Mouse (Mus musculus) layer of hippocampus, postnatal 10 days (tissue): ENCODE results near the gene Olfr959. TPM values are rescaled to one million over a fixed set of nuclear protein-coding genes. Genes with fewer than 3 reads are reported as not detected.

Source experiments
- DNase-seq, 2 experiments: peaks; one replicate each; pipeline ENCODE4 v3.0.0; 2021; ENCODE audit warnings: low spot score in 2 of 2
- long read RNA-seq: library from polyadenylated mRNA; stranded (forward); transcript quantifications from one replicate; pipeline ENCODE4 v2.0.0, GENCODE M21; 2023
- total RNA-seq, 2 experiments: library from RNA; stranded (reverse); gene quantifications; 2 replicates each; pipeline ENCODE4 v1.2.3; 2021

The Olfr959 gene
- not detected for total RNA-seq
- long read RNA-seq: 0 reads

GRCm38 (mm10) chr9:39575469-39575868, at the start of gene Olfr959:
Gene Olfr959, minus strand, starts transcription at chr9:39575569.
- DNase-seq: no peak

GRCm38 (mm10) chr9:39624711-39625110, 49.3 kb upstream of the Olfr959 start:
- DNase-seq: no peak

GRCm38 (mm10) chr9:39623783-39624182, 48.4 kb upstream of the Olfr959 start:
- no peak for DNase-seq

GRCm38 (mm10) chr9:39621073-39621472, 45.7 kb upstream of the Olfr959 start, which contains the start of gene Olfr960:
Gene Olfr960, plus strand, starts transcription at chr9:39621373.
- DNase-seq: no peak

- peak; percentile 26 to 49 for DNase-seq
Measured at GRCm38 (mm10) chr9:39611953-39612352, 36.6 kb upstream of the Olfr959 start.

GRCm38 (mm10) chr9:39610355-39610754, 35.0 kb upstream of the Olfr959 start, which contains the start of gene Olfr148:
Gene Olfr148, plus strand, starts transcription at chr9:39610655.
- no peak for DNase-seq

GRCm38 (mm10) chr9:39608497-39608896, 33.1 kb upstream of the Olfr959 start:
- DNase-seq: no peak

- peak; percentile 5 to 23 for DNase-seq
Measured at GRCm38 (mm10) chr9:39603999-39604453, 28.7 kb upstream of the Olfr959 start, which contains the start of gene AW551984. Gene AW551984, minus strand, starts transcription at chr9:39604403.

GRCm38 (mm10) chr9:39603333-39603845, 28.0 kb upstream of the Olfr959 start:
- peak in 1 of 2 experiments; percentile 17 for DNase-seq

GRCm38 (mm10) chr9:39602536-39603332, 27.4 kb upstream of the Olfr959 start:
- DNase-seq: peak; percentile 24 to 48

- DNase-seq: no peak
Measured at GRCm38 (mm10) chr9:39577050-39577449, 1.7 kb upstream of the Olfr959 start.

GRCm38 (mm10) chr9:39558349-39558647, 17.1 kb downstream of the Olfr959 start:
- no peak for DNase-seq

GRCm38 (mm10) chr9:39557529-39558348, 17.6 kb downstream of the Olfr959 start:
- DNase-seq: peak in 1 of 2 experiments; percentile 34

GRCm38 (mm10) chr9:39553946-39554345, 21.4 kb downstream of the Olfr959 start, which contains the start of gene Olfr958:
Gene Olfr958, minus strand, starts transcription at chr9:39554054.
- DNase-seq: no peak

- no peak for DNase-seq
Measured at GRCm38 (mm10) chr9:39550806-39551205, 24.6 kb downstream of the Olfr959 start.

- no peak for DNase-seq
Measured at GRCm38 (mm10) chr9:39523616-39524285, 51.6 kb downstream of the Olfr959 start.

Other genes starting within 250 kb of the Olfr959 start
- not detected for gene Olfr948, start 249.5 kb downstream of the Olfr959 start, total RNA-seq
- not detected for gene Olfr951, start 188.2 kb downstream of the Olfr959 start, total RNA-seq
- not detected for gene Olfr952, start 148.4 kb downstream of the Olfr959 start, total RNA-seq
- not detected for gene Olfr954, start 118.9 kb downstream of the Olfr959 start, total RNA-seq
- gene Olfr955, start 103.6 kb downstream of the Olfr959 start, total RNA-seq: not detected
- not detected for gene Olfr44, start 81.6 kb downstream of the Olfr959 start, total RNA-seq
- not detected for gene Olfr957, start 59.8 kb downstream of the Olfr959 start, total RNA-seq
- gene Olfr958, start 21.5 kb downstream of the Olfr959 start, total RNA-seq: not detected
- gene AW551984, start 28.8 kb upstream of the Olfr959 start, total RNA-seq: 10 to 100 TPM; 28.2 to 34.9 TPM
- not detected for gene Olfr148, start 35.1 kb upstream of the Olfr959 start, total RNA-seq
- gene Olfr960, start 45.8 kb upstream of the Olfr959 start, total RNA-seq: not detected
- gene Olfr961, start 69.5 kb upstream of the Olfr959 start, total RNA-seq: not detected
- gene Olfr963, start 91.6 kb upstream of the Olfr959 start, total RNA-seq: not detected
- gene Olfr149, start 131.5 kb upstream of the Olfr959 start, total RNA-seq: not detected
- gene Olfr965, start 135.8 kb upstream of the Olfr959 start, total RNA-seq: not detected
- not detected for gene Olfr150, start 155.4 kb upstream of the Olfr959 start, total RNA-seq
- gene Olfr967, start 170.7 kb upstream of the Olfr959 start, total RNA-seq: not detected
- not detected for gene Olfr968, start 207.7 kb upstream of the Olfr959 start, total RNA-seq
- gene Olfr969, start 215.4 kb upstream of the Olfr959 start, total RNA-seq: not detected
- not detected for gene Olfr970, start 233.3 kb upstream of the Olfr959 start, total RNA-seq